Mouse (Mus musculus): ENCODE results near the gene Ccp110. TPM values are rescaled to one million over a fixed set of nuclear protein-coding genes. Genes with fewer than 3 reads are reported as not detected.

Ccp110 gene
- total RNA-seq, 2 experiments from 2014 or later: 7.4 to 10.1 TPM

- no peak for DNase-seq
Observed at GRCm38 (mm10) chr7:118769655-118770054, 57.3 kb downstream of the Ccp110 start.

GRCm38 (mm10) chr7:118773027-118773426, 60.7 kb downstream of the Ccp110 start:
- no peak for DNase-seq

GRCm38 (mm10) chr7:118775991-118776390, 63.6 kb downstream of the Ccp110 start:
- no peak for DNase-seq

- no peak for DNase-seq
Observed at GRCm38 (mm10) chr7:118776491-118776890, 64.1 kb downstream of the Ccp110 start.

- peak; percentile 51 for DNase-seq
Observed at GRCm38 (mm10) chr7:118777598-118778394, 65.4 kb downstream of the Ccp110 start.

GRCm38 (mm10) chr7:118778561-118778960, 66.2 kb downstream of the Ccp110 start:
- DNase-seq: no peak

GRCm38 (mm10) chr7:118783305-118784001, 71.1 kb downstream of the Ccp110 start:
- no peak for DNase-seq

GRCm38 (mm10) chr7:118786091-118786490, 73.7 kb downstream of the Ccp110 start:
- no peak for DNase-seq

Other genes with a start within 250 kb of the Ccp110 start
- gene Itpripl2, start 220.6 kb upstream of the Ccp110 start, total RNA-seq (2021): 10 to 100 TPM; 19.0 to 21.2 TPM
- gene Coq7, start 179.2 kb upstream of the Ccp110 start, total RNA-seq (2021): 10 to 100 TPM; 71.9 to 78.3 TPM
- 1 to 10 TPM; 1.3 to 2.1 TPM for gene Tmc7, start 127.8 kb upstream of the Ccp110 start, total RNA-seq (2021)
- gene Tmc5, start 115.3 kb upstream of the Ccp110 start, total RNA-seq (2021): under 1 TPM; 0.45 to 0.64 TPM
- 10 to 100 TPM; 90.1 to 93.8 TPM for gene Gde1, start 6.8 kb upstream of the Ccp110 start, total RNA-seq (2021)
- gene Vps35l, start 27.7 kb downstream of the Ccp110 start, total RNA-seq (2021): 10 to 100 TPM; 54.0 to 61.7 TPM
- gene Iqck, start 143.2 kb downstream of the Ccp110 start, total RNA-seq (2021): 10 to 100 TPM in 1 of 2 experiments, 1 to 10 TPM in 1; 9.1 to 11.9 TPM
- 10 to 100 TPM; 50.7 to 54.5 TPM for gene Knop1, start 143.7 kb downstream of the Ccp110 start, total RNA-seq (2021)